Mouse (Mus musculus) 3134 (cell line): Measurements from ENCODE around the gene Parm1.

Source experiments
- DNase-seq: peaks from one replicate; pipeline ENCODE4 v3.0.0-alpha.2; 2011; ENCODE audit warnings: low spot score; ENCODE audit not compliant: insufficient read length; ENCODE audit errors: extremely low read depth

Parm1 gene

DNA sequence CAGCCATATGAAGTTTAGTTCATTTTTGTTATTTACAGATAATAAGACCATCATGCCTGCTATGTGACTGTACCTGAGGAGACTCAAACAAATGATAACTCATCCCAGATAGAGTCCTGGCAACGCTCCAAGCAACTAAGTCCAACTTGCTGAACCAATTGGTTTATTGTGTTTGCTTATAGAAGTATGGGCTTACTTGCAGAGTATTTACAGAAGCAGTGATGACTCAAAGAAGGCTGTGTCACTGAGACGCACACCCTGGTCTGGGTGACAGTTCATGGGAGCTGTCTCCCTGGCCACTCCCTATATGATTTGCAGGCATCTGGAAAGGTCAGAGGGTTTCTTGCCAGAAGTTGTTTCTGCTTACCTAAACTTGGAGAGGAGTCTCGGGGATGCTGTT, 49.2 kb downstream of the Parm1 start:
- peak; percentile 9 for DNase-seq

DNA sequence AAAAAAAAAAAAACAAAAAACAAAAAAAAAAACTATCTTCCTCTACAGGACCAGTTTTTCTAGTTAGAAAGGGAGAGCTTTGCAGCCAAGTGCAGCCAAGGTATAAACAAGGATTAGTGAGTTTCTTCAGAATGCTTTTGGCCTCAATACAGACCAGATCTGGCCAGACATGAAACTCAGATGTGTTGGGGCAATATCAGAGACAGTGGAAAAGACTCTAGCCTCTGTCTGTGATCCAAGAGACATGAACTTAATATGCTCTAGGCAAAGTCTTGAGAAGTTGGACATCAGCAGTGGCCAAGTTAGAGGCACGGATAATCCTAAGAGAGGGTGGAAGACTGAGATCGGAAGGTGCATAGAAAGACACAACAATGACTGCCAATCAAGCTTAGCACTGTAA, 56.8 kb downstream of the Parm1 start:
- DNase-seq, result no peak

GRCm38 (mm10) chr5:91578924-91579323, 61.5 kb downstream of the Parm1 start:
- no peak for DNase-seq

- DNase-seq, result no peak
These were observed 64.4 kb downstream of the Parm1 start for GRCm38 (mm10) chr5:91581799-91582198.

GRCm38 (mm10) chr5:91586206-91586605, 68.8 kb downstream of the Parm1 start:
- DNase-seq, result no peak

DNA sequence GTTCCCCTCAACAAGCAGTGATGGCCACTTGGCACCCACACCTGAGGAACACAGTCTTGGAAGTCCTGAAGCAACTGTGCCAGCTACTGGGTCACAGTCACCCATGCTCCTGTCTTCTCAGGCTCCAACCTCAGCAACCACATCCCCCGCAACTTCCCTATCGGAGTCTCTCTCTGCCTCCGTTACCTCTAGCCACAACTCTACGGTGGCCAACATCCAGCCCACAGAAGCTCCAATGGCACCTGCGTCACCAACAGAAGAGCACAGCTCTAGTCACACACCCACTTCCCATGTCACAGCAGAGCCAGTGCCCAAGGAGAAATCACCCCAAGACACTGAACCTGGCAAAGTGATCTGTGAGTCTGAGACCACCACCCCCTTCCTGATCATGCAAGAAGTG, 76.7 kb downstream of the Parm1 start:
- DNase-seq, result no peak

DNA sequence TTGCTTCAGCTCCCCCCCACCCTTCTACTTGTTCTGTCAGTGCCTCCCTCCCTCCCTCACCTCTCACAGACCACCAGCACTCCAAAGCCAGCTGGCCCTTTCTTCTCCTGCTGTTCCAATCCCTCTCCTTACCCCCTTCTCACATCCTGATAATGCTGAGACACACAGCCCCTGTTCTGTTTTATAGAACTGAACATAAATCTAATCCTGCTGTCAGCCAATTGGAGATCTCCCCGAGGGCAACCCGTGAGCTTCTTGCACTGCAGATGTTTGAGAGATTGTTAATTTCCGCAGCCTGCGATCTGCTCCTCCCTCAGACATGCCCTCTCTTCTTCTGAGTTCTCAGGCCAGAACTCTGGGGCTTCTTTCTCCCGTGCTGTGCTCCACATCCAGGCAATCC, 79.8 kb downstream of the Parm1 start:
- no peak for DNase-seq

DNA sequence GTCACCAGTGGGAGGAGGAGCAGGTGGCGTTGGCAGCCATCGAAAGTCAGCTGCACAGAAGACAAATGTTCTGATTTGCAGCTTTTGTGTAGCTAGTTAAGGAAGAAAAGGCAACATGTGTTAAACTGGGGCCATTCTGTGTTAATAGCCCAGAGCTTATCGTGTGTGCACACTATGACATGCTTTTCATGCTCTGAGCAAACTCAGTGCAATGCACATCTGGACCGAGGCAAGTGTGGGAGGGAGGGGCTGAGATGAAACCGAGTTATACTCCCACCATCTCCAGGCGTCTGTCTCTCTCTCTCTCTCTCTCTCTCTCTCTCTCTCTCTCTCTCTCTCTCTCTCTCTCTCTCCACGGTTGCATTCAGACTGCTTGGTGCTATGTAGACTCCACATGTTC, 82.4 kb downstream of the Parm1 start:
- no peak for DNase-seq

GRCm38 (mm10) chr5:91603347-91603746, 85.9 kb downstream of the Parm1 start:
- DNase-seq, result no peak

- DNase-seq, result no peak
These were observed 86.5 kb downstream of the Parm1 start for GRCm38 (mm10) chr5:91603787-91604439.

- no peak for DNase-seq
These were observed 89.8 kb downstream of the Parm1 start for GRCm38 (mm10) chr5:91607234-91607633.

DNA sequence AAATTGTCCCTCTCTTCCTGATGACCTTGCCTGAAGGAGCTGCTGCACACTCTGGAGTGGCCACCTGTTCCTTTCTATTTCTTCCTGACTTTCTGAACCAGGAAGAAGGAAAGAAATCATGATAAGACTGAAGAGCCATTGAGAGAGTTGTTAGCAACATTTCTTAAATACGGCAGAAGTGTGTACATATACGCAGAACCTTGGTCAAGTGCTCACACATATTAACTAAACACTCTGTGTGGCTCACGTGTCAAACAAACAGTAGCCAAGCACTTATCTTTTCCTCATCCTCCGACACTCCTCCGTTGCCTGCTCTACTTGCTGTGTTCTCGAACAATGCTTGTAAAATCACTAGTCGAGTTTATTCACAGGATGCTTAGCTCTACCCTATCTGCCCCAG, 90.4 kb downstream of the Parm1 start:
- no peak for DNase-seq

GRCm38 (mm10) chr5:91609041-91609440, 91.6 kb downstream of the Parm1 start:
- DNase-seq, result no peak

DNA sequence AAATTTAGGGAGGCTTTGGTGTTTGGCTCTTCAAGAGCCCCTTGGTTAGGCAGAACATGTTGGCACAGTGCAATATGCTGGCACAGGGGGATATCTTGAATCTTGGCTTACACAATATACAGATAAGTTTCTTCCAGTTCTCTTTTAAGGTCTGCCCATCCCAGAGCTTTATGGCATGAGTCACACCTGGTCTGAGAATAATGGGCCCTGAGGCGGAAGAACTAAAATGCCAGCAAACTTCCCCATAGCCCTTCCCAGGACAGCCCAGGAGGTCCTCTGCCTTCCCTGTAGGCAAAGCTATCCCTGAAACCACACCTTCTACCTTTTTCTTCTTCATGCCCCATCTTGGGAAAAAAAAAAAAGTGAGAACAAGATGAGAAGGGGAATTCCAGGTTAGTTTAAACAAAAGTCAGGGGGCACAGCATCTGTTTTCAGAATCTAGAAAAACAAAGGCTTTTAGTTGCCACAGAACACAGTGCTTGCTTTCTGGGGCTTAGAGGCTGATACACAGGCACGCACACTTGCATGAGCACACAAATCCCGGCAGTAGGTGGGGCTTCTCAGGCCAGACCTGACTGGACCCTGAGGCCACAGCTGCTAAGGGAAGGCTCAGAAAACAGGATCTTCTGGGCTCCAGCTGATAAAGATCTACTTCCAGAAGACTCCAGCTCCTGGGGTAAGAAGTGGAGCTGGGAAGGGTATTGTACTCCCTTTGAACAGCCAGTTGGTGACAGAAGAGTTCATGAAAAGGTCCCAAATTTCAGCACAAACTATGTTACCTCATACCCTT, 92.3 kb downstream of the Parm1 start:
- peak; percentile 9 for DNase-seq

DNA sequence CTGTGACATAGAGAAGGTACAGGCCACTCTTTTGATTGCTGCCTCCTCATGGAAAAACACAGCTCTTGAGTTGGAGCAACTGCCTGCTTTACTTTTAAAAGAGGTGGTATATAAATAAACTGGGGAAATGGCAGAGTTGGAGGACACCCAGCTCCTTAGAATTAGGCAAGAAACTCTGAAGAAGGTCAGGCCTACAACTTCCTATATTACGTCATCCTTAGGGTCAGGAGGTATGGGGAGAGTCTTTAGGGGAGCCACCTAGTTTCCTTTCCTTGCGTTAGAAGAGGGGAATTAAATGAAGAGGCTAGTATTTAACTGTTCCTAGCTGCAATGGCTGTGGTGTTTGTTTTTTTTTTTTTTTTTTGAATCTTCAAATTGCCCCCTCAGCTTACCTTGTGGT, 93.1 kb downstream of the Parm1 start:
- no peak for DNase-seq

DNA sequence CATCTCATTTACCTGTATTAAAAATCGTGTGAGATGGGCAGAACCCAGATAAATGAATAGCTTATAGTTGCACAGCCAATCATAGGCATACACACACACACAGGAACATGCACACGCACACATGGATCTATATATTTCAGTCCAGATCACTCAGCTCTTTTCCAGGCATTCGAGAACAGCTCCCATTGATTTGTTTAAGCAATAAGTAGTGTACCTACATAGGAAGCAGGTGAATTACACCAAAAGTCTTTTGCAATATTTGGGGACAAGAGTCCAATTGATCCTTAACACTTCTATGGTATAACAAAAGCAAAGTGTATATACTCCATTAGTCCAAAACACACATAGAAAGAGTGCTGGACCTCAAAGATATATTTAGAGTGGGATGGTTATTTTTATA, 94.2 kb downstream of the Parm1 start:
- no peak for DNase-seq

- peak; percentile 45 for DNase-seq
These were observed 100.2 kb downstream of the Parm1 start for GRCm38 (mm10) chr5:91617331-91618233.

DNA sequence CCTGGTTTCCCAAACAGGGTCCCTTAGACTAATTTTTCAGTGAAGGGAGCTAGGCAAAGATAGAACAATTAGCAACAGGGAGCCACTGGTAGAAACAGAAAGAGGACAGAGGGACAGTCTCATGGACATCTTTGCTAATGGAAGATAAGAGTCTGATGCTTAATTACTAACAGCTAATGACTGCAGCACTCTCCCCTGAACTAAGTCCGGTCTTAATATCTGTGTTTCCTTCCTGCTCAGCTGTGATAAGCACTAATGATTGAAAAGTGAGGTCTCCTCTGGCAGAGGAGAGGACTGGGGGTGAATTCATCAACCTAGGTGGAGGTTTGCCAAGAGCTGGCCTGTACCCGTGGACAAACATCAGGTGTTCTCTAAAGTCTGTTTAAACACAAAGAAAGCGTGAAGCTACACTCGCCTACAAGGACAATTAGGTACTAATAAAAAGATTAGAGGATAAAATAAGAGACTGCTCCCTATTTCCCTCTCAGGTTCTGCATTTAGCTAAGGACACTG, 101.3 kb downstream of the Parm1 start:
- no peak for DNase-seq

GRCm38 (mm10) chr5:91621197-91621596, 103.8 kb downstream of the Parm1 start:
- no peak for DNase-seq

DNA sequence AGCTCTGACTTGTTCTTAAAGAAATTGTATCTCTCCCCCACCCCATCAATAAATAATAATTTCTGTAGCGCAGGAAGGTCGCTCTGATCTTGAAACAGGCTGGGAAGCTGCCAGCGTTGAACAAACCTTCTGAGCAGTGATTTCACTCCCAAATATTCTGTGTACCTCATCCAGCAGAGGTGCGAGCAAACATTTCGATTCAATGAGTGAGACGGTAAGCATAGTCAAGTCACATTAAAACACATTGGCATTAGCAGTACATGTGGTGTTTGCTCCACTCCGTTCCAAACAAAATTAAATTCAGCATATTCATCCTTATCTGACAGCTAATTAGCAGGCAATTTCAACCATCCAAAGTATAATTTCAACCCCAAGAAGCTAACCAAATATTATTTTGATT, 109.4 kb downstream of the Parm1 start:
- DNase-seq, result no peak

DNA sequence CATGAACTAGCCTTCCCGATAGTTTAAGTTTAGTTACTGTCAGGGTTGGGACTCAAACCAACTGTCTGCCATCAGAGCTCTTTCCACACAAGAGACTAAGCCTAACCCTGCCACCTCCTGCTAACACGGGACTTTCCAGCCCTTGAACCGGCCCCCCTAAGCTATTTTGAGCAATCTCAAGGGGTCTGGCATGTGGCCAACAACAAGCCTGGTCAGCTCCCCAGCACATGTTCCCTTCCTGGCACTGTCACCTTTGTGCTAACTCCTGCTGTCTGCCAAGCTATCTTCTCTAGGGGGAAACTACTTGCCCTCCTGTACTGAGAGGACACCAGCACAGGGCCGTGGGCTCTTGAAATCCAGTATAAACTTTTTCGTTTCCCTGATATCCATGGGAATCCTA, 112.1 kb downstream of the Parm1 start:
- DNase-seq, result no peak
